Mouse (Mus musculus) forebrain, embryonic 16.5 days (tissue): ENCODE results near the gene Olfr96. TPM values are rescaled to one million over a fixed set of nuclear protein-coding genes. Genes with fewer than 3 reads are reported as not detected.

ENCODE experiments used
- ATAC-seq: fragments of 200-750 bp; cut with Nextera tagmentation; 2 replicates; pipeline ENCODE4 v1.8.0; 2017; ENCODE audit warnings: mild to moderate bottlenecking, moderate library complexity
- H3K27ac ChIP-seq: fragments of 300-500 bp; sonication (generic); 2 replicates; pipeline ENCODE4 v1.5.1; 2014; ENCODE audit warnings: low read length, control low read depth
- H3K27me3 ChIP-seq: fragments of 300-500 bp; sonication (generic); replicated peaks from 2 replicates; pipeline ENCODE4 v1.6.1; 2014; ENCODE audit warnings: low read length; ENCODE audit not compliant: control insufficient read depth, insufficient read depth
- H3K36me3 ChIP-seq: fragments of 300-500 bp; sonication (generic); 2 replicates; pipeline ENCODE4 v1.6.1; 2014; ENCODE audit not compliant: control insufficient read depth, insufficient read depth
- H3K4me1 ChIP-seq: fragments of 300-500 bp; sonication (generic); replicated peaks from 2 replicates; pipeline ENCODE4 v1.6.1; 2014; ENCODE audit warnings: low read length; ENCODE audit not compliant: control insufficient read depth, insufficient read depth
- H3K4me2 ChIP-seq: fragments of 300-500 bp; sonication (generic); 2 replicates; pipeline ENCODE4 v1.6.1; 2014; ENCODE audit warnings: mild to moderate bottlenecking, low read length, control low read depth
- H3K4me3 ChIP-seq: fragments of 300-500 bp; sonication (generic); replicated peaks from 2 replicates; pipeline ENCODE4 v1.5.1; 2014; ENCODE audit warnings: mild to moderate bottlenecking, low read length, control low read depth
- H3K9ac ChIP-seq: fragments of 300-500 bp; sonication (generic); replicated peaks from 2 replicates; pipeline ENCODE4 v1.6.1; 2014; ENCODE audit warnings: low read depth, low read length, control low read depth
- H3K9me3 ChIP-seq: fragments of 300-500 bp; sonication (generic); 2 replicates; pipeline ENCODE4 v1.6.1; 2016; ENCODE audit warnings: low read length; ENCODE audit not compliant: control insufficient read depth
- WGBS: fragments of 180-500 bp; shearing (Covaris S2); extraction: QIAGEN DNeasy Blood & Tissue Kit; methylation state at CpG from one replicate; pipeline ENCODE4 v1.1.7; 2014; 5-methylcytosine and 5-hydroxymethylcytosine counted together
- polyA plus RNA-seq: library from polyadenylated mRNA; unstranded; fragments of >200 nt; fragmentation: Nextera tagmentation; extraction: Ambion mirVana; gene quantifications from 2 replicates; pipeline ENCODE4 v1.2.1, GENCODE M21; 2015

Gene Olfr96
- polyA plus RNA-seq, result not detected in 2 replicates

GRCm38 (mm10) chr17:37219846-37220245 lies at the start of gene Olfr96:
Gene Olfr96 (plus strand): TSS chr17:37220146.
- Histone ChIP-seq H3K36me3 (no peaks in the 10 kb centered on the region), H3K9ac (no peak within 1 kb of the TSS), H3K4me2 (no peak within 1 kb of the TSS), H3K27me3 (no peaks in the 10 kb centered on the region), H3K9me3 (no peaks in the 10 kb centered on the region; the same call in 1 of the 2 replicates), H3K4me1 (no peaks in the 10 kb centered on the region), H3K4me3 (no peak within 1 kb of the TSS), H3K27ac (no peak within 1 kb of the TSS)
- 54% methylated on average over 4 of the region's 4 CpGs for WGBS
- ATAC-seq, result no peak

GRCm38 (mm10) chr17:37185474-37185873 lies 34.5 kb upstream of the Olfr96 start:
- no peaks in the 10 kb centered on the region for H3K9me3 ChIP-seq
- H3K4me3 ChIP-seq, result no peak overlapping the region
- WGBS, result 62% methylated on average over 6 of the region's 6 CpGs
- no peaks in the 10 kb centered on the region for H3K36me3 ChIP-seq
- H3K4me2 ChIP-seq, result no peak overlapping the region
- no peaks in the 10 kb centered on the region for H3K27me3 ChIP-seq
- no peaks in the 10 kb centered on the region for H3K4me1 ChIP-seq
- H3K9ac ChIP-seq, result no peak overlapping the region
- no peak overlapping the region for H3K27ac ChIP-seq
- ATAC-seq, result no peak

GRCm38 (mm10) chr17:37190711-37191110 lies 29.2 kb upstream of the Olfr96 start:
- Histone ChIP-seq H3K27me3 (0 out of 2 replicates have a peak, but pooled peaks cover 2% of the 10 kb centered on the region), H3K9ac (no peak overlapping the region), H3K4me3 (no peak overlapping the region), H3K27ac (no peak overlapping the region), H3K36me3 (no peaks in the 10 kb centered on the region), H3K4me1 (no peaks in the 10 kb centered on the region), H3K4me2 (no peak overlapping the region), H3K9me3 (no peaks in the 10 kb centered on the region)
- no peak for ATAC-seq
- 32% methylated on average over 2 of the region's 2 CpGs for WGBS

- Histone ChIP-seq H3K36me3 (no peaks in the 10 kb centered on the region), H3K9ac (no peak overlapping the region), H3K27me3 (peaks cover 20% of the 10 kb centered on the region), H3K4me2 (no peak overlapping the region), H3K4me3 (no peak overlapping the region), H3K27ac (no peak overlapping the region), H3K4me1 (peaks cover 12% of the 10 kb centered on the region), H3K9me3 (no peaks in the 10 kb centered on the region)
- no peak for ATAC-seq
Measured at GRCm38 (mm10) chr17:37193032-37193431, 26.9 kb upstream of the Olfr96 start.

GRCm38 (mm10) chr17:37193656-37194055 lies 26.3 kb upstream of the Olfr96 start, which contains the start of gene Ubd:
Gene Ubd (plus strand): TSS chr17:37193892.
- peaks cover 12% of the 10 kb centered on the region for H3K4me1 ChIP-seq
- no peak within 1 kb of the TSS for H3K4me3 ChIP-seq
- ATAC-seq, result no peak
- H3K9ac ChIP-seq, result no peak within 1 kb of the TSS
- H3K27me3 ChIP-seq, result peaks cover 26% of the 10 kb centered on the region
- no peak within 1 kb of the TSS for H3K27ac ChIP-seq
- no peaks in the 10 kb centered on the region for H3K36me3 ChIP-seq
- H3K4me2 ChIP-seq, result no peak within 1 kb of the TSS
- H3K9me3 ChIP-seq, result no peaks in the 10 kb centered on the region
- 90% methylated on average over 2 of the region's 2 CpGs for WGBS

- H3K4me2 ChIP-seq, result no peak overlapping the region
Measured at GRCm38 (mm10) chr17:37194782-37195181, 25.2 kb upstream of the Olfr96 start.

GRCm38 (mm10) chr17:37196845-37197724 lies 22.9 kb upstream of the Olfr96 start:
- Histone ChIP-seq H3K36me3 (no peaks in the 10 kb centered on the region), H3K27ac (no peak overlapping the region), H3K4me2 (peak overlapping the region; percentile 92), H3K4me1 (peaks cover 12% of the 10 kb centered on the region), H3K9me3 (no peaks in the 10 kb centered on the region), H3K27me3 (peaks cover 26% of the 10 kb centered on the region), H3K4me3 (peak overlapping the region; percentile 60), H3K9ac (peak overlapping the region; percentile 60)
- ATAC-seq, result peak; percentile 89
- under 1% methylated on average over 77 of the region's 77 CpGs for WGBS

More at GRCm38 (mm10) chr17:37194782-37195181, 25.2 kb upstream of the Olfr96 start:
- Histone ChIP-seq H3K36me3 (no peaks in the 10 kb centered on the region), H3K4me1 (peaks cover 12% of the 10 kb centered on the region), H3K9ac (no peak overlapping the region), H3K9me3 (no peaks in the 10 kb centered on the region), H3K27me3 (peaks cover 26% of the 10 kb centered on the region), H3K4me3 (no peak overlapping the region), H3K27ac (no peak overlapping the region)
- WGBS, result 92% methylated on average over 5 of the region's 5 CpGs
- no peak for ATAC-seq

- H3K4me1 ChIP-seq, result peaks cover 12% of the 10 kb centered on the region
- 75% methylated on average over 2 of the region's 2 CpGs for WGBS
- H3K36me3 ChIP-seq, result no peaks in the 10 kb centered on the region
- no peak within 1 kb of the TSS for H3K4me3 ChIP-seq
- no peak within 1 kb of the TSS for H3K4me2 ChIP-seq
- no peaks in the 10 kb centered on the region for H3K9me3 ChIP-seq
- no peak within 1 kb of the TSS for H3K27ac ChIP-seq
- peaks cover 24% of the 10 kb centered on the region for H3K27me3 ChIP-seq
- ATAC-seq, result no peak
- H3K9ac ChIP-seq, result no peak within 1 kb of the TSS
Measured at GRCm38 (mm10) chr17:37200894-37201293, 19.1 kb upstream of the Olfr96 start, which contains the start of gene Olfr94. Gene Olfr94 (minus strand): TSS chr17:37200994.

- Histone ChIP-seq H3K4me3 (no peak overlapping the region), H3K4me2 (no peak overlapping the region), H3K27ac (no peak overlapping the region), H3K4me1 (no peaks in the 10 kb centered on the region), H3K36me3 (no peaks in the 10 kb centered on the region), H3K27me3 (peaks cover 3% of the 10 kb centered on the region; the same call in 1 of the 2 replicates), H3K9me3 (no peaks in the 10 kb centered on the region), H3K9ac (no peak overlapping the region)
- ATAC-seq, result peak; percentile 87
- WGBS, result under 1% methylated on average over 4 of the region's 4 CpGs
Measured at GRCm38 (mm10) chr17:37203206-37203916, 16.6 kb upstream of the Olfr96 start.
